Mouse (Mus musculus) embryo, embryonic 10 days (tissue): ENCODE data around the gene Macrod2.
A peak's percentile ranks its signal among the peaks of the same experiment; 100 is the strongest.

Source experiments
- DNase-seq: peaks from one replicate; pipeline ENCODE4 v3.0.0-alpha.2; 2015; ENCODE audit warnings: low spot score

Macrod2 gene

GRCm38 (mm10) chr2:140811693-140812092 is 416.6 kb downstream of the Macrod2 start:
- DNase-seq = no peak

- no peak for DNase-seq
Observed at GRCm38 (mm10) chr2:140819391-140820120, 424.4 kb downstream of the Macrod2 start.

- no peak for DNase-seq
Observed at GRCm38 (mm10) chr2:140822378-140822777, 427.3 kb downstream of the Macrod2 start.

- DNase-seq = no peak
Observed at GRCm38 (mm10) chr2:140826241-140826640, 431.1 kb downstream of the Macrod2 start.

GRCm38 (mm10) chr2:140828859-140829258 is 433.8 kb downstream of the Macrod2 start:
- no peak for DNase-seq

- DNase-seq = no peak
Observed at GRCm38 (mm10) chr2:140830086-140830485, 435.0 kb downstream of the Macrod2 start.

GRCm38 (mm10) chr2:140839371-140839770 is 444.3 kb downstream of the Macrod2 start:
- DNase-seq = no peak

GRCm38 (mm10) chr2:140839880-140840279 is 444.8 kb downstream of the Macrod2 start:
- no peak for DNase-seq

GRCm38 (mm10) chr2:140844030-140844429 is 448.9 kb downstream of the Macrod2 start:
- DNase-seq = no peak

GRCm38 (mm10) chr2:140847817-140848428 is 452.8 kb downstream of the Macrod2 start:
- DNase-seq = no peak

- DNase-seq = no peak
Observed at GRCm38 (mm10) chr2:140853538-140853937, 458.4 kb downstream of the Macrod2 start.

- DNase-seq = no peak
Observed at GRCm38 (mm10) chr2:140861356-140861755, 466.2 kb downstream of the Macrod2 start.

- no peak for DNase-seq
Observed at GRCm38 (mm10) chr2:140862736-140863135, 467.6 kb downstream of the Macrod2 start.

- DNase-seq = no peak
Observed at GRCm38 (mm10) chr2:140865636-140866035, 470.5 kb downstream of the Macrod2 start.

- no peak for DNase-seq
Observed at GRCm38 (mm10) chr2:140867116-140867515, 472.0 kb downstream of the Macrod2 start.

GRCm38 (mm10) chr2:140885176-140885575 is 490.1 kb downstream of the Macrod2 start:
- DNase-seq = no peak

GRCm38 (mm10) chr2:140890683-140891082 is 495.6 kb downstream of the Macrod2 start:
- no peak for DNase-seq

- no peak for DNase-seq
Observed at GRCm38 (mm10) chr2:140896396-140897082, 501.4 kb downstream of the Macrod2 start.

GRCm38 (mm10) chr2:140898408-140898985 is 503.4 kb downstream of the Macrod2 start:
- no peak for DNase-seq

- DNase-seq = no peak
Observed at GRCm38 (mm10) chr2:140905331-140905730, 510.2 kb downstream of the Macrod2 start.

GRCm38 (mm10) chr2:140906123-140906522 is 511.0 kb downstream of the Macrod2 start:
- DNase-seq = no peak

GRCm38 (mm10) chr2:140911463-140911862 is 516.4 kb downstream of the Macrod2 start:
- no peak for DNase-seq

- DNase-seq = peak; percentile 43
Observed at GRCm38 (mm10) chr2:140912179-140912578, 517.1 kb downstream of the Macrod2 start.
